Mouse (Mus musculus) embryo, embryonic 10 days (tissue): ENCODE data around the gene Rnf19b.
A peak's percentile ranks its signal among the peaks of the same experiment; 100 is the strongest.

Experiments used
- DNase-seq: peaks from one replicate; pipeline ENCODE4 v3.0.0-alpha.2; 2015; ENCODE audit warnings: low spot score

Gene Rnf19b

GRCm38 (mm10) chr4:129079126-129079525 is 21.1 kb downstream of the Rnf19b start:
- DNase-seq: no peak

DNA sequence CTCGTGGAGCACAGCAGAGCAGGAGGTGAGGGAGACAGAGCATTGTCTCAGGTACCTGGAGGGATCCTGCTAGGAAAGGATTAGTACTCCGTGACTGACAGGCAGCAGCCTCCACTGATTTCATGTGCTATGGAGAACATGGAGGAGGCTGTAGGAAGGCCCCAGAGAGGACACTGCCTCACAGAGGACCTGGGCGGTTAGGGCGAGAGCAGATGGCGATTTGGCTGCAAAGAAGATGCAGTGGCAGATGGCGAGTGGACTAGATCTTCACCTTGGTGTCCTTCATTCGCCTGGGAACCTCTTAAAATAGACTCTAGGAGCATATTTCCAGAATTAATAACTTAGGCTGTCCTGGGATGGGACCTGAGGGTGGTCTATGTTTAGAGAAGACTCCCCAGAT is 23.0 kb downstream of the Rnf19b start:
- DNase-seq: no peak

- no peak for DNase-seq
Measured at GRCm38 (mm10) chr4:129081512-129081911, 23.4 kb downstream of the Rnf19b start.

- DNase-seq: no peak
Measured at GRCm38 (mm10) chr4:129081939-129082338, 23.9 kb downstream of the Rnf19b start.

DNA sequence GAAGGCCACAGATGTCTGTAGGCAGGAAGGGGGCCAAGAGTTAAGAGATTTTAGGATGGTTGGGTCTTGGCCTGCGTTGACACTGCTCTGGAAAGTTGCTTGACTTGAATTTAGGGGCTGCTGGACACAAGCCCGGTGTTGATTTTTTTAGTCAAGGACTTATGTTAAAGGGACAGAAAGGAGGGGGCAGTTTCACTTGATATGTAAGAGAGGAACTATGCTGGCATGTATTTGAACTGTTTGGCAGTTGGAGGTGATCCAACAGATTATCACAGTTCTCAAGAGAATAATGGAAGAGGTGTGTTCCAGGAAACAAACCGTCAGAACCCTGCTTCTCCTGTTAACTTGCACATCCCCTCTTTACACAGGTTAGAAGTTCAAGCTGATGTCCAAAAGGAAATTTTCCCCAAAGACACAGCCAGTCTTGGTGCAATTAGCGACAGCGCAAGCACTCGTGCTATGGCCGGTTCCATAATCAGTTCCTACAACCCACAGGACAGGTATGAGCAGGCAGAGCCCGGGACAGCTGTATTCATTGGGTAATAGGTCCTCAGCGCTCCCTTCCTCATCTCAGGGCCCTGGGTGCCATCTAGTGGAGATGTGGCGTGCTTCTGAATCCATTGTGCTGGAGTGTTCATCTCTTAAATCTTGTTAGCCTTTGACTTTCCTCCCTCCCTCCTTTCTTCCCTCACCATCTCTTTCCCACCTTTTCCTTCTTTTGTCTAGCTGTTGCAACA is 24.5 kb downstream of the Rnf19b start:
- peak; percentile 91 for DNase-seq

- DNase-seq: no peak
Measured at GRCm38 (mm10) chr4:129084896-129085295, 26.8 kb downstream of the Rnf19b start.

GRCm38 (mm10) chr4:129086078-129086477 is 28.0 kb downstream of the Rnf19b start:
- peak; percentile 88 for DNase-seq

DNA sequence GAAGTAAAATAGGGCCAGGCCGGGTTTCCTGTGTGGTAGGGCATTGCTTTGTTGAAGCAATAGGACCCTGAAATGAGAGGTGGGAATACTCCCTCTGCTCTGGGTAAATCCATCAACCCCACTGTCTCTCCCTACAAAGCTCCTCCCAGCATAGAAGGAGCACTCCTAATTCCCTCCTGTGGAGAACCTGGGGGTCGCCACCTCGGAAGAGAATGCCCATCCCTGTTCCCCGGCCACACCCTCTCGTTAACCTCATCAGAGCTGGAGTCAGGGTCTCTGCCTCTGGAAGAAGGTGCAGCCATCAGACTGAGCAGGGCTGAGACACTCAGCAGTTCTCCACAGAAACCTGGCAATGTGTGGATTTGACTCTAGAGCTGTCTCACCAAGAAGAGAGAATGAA is 29.8 kb downstream of the Rnf19b start:
- DNase-seq: no peak

GRCm38 (mm10) chr4:129095276-129095675 is 37.2 kb downstream of the Rnf19b start:
- no peak for DNase-seq

DNA sequence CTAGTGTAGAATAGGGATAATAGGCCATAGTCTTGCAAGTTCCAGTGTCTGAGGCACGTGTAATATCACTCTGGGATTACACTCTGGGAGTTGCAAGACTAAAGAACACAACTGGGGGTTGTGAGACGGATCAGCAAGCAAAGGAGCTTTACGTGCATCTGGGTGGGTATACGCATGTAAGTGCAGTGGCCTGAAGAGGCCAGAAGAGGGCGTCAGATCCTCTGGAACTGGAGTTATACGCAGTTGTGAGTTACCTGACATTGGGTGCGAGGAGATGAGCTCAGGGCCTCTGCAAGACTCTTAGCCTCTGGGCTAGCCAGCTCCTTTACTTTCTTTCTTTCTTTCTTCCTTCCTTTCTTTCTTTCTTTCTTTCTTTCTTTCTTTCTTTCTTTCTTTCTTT is 38.9 kb downstream of the Rnf19b start:
- DNase-seq: no peak

GRCm38 (mm10) chr4:129102133-129102829 is 44.2 kb downstream of the Rnf19b start:
- no peak for DNase-seq

- DNase-seq: peak; percentile 62
Measured at GRCm38 (mm10) chr4:129105356-129105755, 47.3 kb downstream of the Rnf19b start, which contains the start of gene Tmem54. Tmem54 (plus strand) TSS chr4:129105548.

DNA sequence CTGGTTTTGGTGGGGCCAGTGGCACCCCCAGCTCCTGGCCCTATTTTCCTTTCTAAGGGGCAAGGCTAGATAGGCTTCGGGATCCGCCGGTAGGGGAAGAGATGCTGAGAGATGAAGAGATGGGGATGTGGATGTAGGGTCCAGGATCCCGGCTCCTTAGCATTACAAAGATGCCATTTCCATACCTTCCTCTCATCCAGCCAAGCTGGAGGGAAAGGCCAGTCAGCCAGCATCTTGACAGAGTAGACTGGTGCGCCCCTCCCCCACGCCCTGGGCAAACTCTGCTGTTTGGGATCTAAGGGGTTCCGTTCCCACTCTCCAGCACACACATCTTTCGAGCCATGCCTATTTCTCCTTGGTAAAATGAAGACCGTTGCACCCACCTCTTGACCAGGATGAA is 48.0 kb downstream of the Rnf19b start:
- no peak for DNase-seq

DNA sequence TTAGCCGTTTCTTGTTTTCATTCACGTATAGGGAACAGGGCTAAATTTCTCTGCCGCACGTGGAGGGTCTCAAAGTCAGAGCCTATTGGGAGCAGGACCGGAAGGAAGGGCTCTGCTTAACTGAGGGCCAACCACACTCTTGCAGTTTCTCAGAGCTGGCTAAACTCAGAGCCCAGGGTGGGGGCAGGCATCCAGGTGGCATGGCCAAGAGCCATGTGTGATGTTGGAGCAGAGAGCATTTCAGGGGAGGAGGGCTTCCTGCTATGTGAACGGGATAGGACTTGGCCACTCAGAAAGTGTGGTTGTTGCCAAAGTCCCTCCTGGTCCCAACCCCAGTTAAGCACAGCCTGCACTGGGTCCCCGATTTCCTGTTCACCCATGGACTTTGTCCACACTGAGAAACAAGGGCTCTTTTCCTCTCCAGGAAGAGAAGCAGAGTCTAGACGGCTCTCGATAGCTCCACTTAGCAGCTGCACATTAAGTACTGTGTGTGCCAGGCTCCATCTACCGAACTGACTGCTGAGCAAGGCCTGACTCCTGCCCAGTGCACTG is 49.4 kb downstream of the Rnf19b start:
- DNase-seq: no peak

DNA sequence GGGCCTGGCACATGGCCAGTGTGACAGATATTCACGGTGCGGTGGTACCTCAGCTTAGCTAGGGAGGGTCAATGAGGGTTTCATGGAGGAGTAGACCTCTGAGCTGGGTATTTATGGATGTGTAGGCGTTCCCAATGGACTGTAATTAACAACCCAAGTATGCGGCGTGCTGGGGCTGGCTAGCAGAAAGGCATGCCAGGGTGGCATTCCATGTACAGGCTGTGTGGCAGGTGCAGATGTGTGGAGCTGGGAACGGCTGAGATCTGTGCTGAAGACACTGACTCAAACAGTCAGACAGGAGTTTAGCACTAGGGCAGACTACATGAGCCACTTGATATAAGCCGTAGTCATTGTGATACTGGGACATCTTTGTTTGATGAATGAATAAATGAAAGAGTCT is 50.6 kb downstream of the Rnf19b start:
- no peak for DNase-seq

GRCm38 (mm10) chr4:129110804-129111203 is 52.7 kb downstream of the Rnf19b start:
- DNase-seq: no peak

GRCm38 (mm10) chr4:129111350-129111749 is 53.3 kb downstream of the Rnf19b start:
- no peak for DNase-seq

DNA sequence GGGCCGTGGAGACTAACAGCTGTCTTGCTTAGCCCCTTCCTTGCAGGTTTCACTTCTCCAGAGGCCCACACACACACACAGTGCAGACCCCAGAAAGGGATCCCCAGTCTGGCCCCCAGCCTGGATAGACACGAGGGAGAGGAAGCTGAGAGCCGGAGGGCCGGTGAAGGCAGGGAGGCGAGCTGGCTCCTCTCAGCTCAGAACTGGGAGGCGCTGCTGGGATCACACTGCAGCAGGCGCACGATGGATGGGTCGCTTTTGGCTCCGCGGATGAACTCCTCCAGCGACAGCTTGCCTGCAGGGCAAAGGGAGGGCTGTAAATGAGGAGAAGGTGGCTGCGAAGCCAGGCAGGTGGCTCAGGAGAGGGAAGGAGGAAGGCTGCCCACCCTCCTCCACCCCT is 54.2 kb downstream of the Rnf19b start:
- peak; percentile 28 for DNase-seq

DNA sequence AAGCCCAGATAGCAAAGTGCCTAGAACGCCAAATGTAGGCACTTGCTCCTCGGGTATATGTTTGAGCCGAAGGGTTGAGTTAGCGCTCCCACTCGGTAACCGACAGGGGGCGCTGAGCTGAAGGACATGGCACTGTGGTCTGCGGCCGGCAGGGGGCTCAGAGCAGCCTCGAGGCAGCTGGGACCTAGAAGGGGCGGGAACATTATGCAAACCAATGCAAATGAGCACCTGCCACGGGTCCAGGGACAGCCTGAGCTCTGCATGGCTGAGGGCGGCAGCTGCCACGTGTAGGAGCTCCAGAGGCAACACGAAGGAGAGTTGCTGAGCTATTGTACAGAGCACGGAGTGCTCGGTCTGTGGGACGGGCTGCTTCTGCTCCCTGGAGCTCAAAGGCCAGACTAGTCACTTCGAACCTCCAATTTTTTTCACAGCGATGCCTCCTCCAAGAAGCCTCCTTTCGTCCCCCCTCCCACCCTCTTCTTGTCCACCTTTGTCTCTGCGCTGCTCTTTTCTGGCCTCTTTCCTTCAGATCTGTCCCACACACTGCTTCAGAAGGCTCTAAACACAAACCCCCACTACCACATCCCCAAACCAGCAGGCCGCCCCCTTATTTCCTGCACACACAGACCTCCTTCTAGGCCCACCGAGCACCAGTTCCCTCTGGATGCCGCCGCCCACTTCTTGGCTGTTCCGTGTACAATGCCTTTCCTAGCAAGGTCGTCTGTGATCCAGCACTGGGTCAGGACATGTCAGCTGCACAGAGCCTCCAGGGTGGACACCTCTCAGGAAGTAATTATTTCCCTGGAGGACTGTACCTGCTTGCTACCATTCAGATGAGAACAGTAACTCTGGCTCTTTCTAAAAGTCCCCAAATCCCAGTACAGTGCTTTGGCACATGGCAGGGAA is 55.3 kb downstream of the Rnf19b start:
- peak; percentile 91 for DNase-seq

GRCm38 (mm10) chr4:129116703-129117102 is 58.6 kb downstream of the Rnf19b start:
- no peak for DNase-seq

DNA sequence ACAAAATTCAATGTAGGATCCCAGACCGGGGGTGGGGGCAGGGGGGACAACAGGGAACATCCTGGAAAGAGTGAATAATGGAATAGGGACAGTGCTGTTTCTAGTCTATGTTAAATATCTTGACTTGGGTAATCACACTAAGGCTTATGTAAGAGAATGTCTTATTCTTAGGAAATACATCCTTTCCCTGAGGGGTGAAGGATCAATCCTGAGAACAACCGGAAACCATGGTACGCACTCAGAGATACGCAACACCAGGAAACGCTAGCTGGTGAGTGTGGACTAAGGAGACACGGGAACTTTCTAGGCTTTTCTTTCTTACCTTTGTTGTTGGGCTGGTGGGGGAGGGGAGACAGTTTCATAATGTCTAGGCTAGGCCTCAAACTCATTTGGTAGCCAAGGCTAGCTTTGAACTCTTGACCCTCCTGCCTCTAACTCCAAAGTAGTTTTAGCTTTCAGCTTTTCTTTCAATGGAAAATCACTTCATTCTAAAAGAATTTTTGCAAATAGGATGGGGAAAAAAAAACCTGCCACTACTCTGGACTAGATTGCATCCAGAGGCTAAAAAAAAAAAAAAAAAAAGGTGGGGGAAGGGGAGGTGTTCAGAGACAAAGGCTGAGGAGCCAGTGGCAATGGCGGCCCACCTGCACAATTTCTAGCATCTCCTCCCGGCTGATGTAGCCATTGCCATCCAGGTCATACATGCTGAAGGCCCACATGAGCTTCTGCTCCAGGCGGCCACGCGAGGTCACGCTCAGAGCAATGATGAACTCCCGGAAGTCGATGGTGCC is 59.8 kb downstream of the Rnf19b start:
- DNase-seq: no peak
